Mouse (Mus musculus) small intestine, adult 2 months (tissue): ENCODE data around the gene Aen.

ENCODE experiments used
- CTCF ChIP-seq: fragments of 200-500 bp; IDR thresholded peaks from 2 replicates; pipeline ENCODE4 v1.5.1; 2012; ENCODE audit warnings: low read depth, mild to moderate bottlenecking, control low read depth, inconsistent platforms, low read length, moderate library complexity, mixed read lengths; ENCODE audit not compliant: insufficient replicate concordance, insufficient read length; ENCODE audit errors: extremely low read depth
- POLR2A ChIP-seq: fragments of 200-500 bp; IDR thresholded peaks from 2 replicates; pipeline ENCODE4 v1.6.1; 2012; ENCODE audit warnings: low read depth, mild to moderate bottlenecking, control low read depth, inconsistent platforms, low read length, moderate library complexity

GRCm38 (mm10) chr7:78854051-78854450 lies 41.6 kb upstream of the Aen start:
- TF ChIP-seq CTCF: no peak
- TF ChIP-seq POLR2A: no peak
